Mouse (Mus musculus) thymus, postnatal 25 days (tissue): ENCODE data around the gene Parn.

Experiments
- DNase-seq: peaks from one replicate; pipeline ENCODE4 v3.0.0; 2022

Parn gene

GRCm38 (mm10) chr16:13621745-13622507 is 46.0 kb downstream of the Parn start:
- no peak for DNase-seq

- DNase-seq, result no peak
Measured at GRCm38 (mm10) chr16:13620194-13620593, 47.8 kb downstream of the Parn start.

DNA sequence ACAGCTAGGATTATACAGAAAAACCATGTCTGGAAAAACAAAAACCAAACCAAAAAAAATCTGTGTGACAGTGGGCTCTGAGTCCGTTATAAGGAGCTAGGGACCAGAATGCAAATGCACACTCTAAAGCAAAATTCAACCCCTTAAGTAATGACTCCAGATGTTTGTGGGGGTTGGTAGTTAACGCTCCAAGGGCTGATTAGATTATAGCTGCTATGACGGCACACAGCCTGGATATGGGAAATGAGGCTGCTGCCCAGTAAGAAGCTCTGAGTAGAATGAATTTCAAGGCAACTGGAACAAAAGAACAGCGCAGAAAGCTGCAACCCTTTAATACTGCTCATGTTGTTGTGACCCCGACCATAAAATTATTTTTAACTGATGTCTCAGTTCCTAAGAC is 52.7 kb downstream of the Parn start:
- no peak for DNase-seq

GRCm38 (mm10) chr16:13612571-13612970 is 55.4 kb downstream of the Parn start:
- no peak for DNase-seq

GRCm38 (mm10) chr16:13612058-13612457 is 55.9 kb downstream of the Parn start:
- DNase-seq, result no peak

DNA sequence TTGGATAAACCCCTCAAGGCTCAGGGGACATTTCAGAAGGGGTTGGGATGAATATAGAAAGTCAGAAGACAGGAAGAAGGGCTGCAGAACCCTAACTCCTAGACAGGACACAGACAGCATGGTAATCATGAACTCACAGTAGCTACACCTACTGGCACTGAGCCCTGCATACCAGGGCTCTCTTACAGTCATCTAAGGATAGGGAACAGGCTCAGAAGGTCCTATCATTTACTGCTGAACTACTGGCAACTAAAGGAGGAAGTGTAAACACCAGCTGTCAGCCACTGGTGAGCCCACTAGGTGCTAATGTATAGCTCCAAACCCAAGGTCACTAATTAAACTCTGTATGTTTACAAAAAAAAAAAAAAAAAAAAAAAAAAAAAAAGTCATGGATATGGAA is 56.6 kb downstream of the Parn start:
- DNase-seq, result no peak

- no peak for DNase-seq
Measured at GRCm38 (mm10) chr16:13610951-13611381, 57.0 kb downstream of the Parn start.

DNA sequence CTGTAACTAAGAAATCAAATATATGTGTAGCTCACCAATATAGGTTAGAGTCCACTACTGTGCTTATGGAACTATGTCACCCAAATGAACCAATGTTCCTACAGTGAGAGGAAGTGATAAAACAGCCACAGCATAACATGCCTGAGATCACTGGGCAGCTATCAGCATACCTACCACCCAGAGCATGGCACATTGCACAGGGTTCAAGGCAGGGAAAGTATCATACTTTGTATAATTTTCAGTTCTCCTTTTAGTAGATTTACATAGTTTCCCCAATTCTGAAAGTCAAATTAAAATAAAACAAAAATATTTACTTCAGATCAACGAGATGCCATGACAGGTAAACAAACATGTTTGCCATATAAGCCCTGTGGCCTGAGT is 59.3 kb downstream of the Parn start:
- no peak for DNase-seq

DNA sequence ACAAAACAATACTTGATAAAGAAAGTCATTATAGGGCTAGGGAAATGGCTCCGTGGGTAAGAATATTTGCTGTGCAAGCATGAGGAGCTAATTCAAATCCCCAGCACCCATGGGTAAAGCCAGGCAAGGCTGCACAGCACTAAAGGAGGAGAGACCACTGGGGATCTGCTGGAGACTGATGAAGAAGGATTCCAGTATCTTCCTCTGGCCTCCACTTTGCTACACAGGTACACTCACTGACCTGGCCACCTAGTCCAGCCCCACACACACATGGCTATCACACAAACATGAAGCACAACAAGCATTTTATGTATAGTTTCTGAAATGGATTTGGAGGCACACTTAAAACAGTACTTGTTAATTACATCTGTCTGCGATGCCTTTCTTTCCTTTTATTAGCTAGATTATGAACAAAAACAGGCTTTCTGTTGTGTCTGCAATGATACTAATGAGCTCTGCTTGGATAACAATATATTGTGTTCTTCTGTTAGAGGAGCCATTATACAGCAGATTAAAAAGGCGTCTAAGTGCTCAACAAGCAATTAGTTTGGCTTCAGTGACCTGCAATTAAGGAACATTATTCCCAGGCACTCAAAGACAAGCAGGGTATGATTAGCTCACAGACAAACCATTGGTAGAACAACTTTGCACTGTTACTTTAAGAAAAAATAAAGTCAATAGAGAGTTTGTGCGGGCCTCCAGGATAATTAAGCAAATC is 59.8 kb downstream of the Parn start:
- DNase-seq, result no peak

- DNase-seq, result no peak
Measured at GRCm38 (mm10) chr16:13602779-13603178, 65.2 kb downstream of the Parn start.

DNA sequence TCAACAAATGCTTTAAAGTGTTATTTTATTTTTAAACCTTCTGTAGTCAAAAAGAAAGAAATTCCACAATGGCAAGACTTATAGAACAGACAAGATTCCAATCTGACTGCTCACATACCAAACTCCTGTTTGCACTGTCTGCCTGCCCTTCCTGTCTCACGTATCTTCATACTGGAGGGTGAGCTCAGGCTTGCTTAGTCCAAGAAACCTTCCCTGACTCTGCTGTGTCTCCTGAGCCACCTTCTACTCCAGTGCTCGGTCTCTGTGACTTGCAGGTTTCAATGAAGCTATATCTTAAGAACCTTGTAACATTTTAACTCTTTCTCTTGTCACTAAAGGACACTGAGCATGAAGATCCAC is 78.9 kb downstream of the Parn start:
- DNase-seq, result no peak

DNA sequence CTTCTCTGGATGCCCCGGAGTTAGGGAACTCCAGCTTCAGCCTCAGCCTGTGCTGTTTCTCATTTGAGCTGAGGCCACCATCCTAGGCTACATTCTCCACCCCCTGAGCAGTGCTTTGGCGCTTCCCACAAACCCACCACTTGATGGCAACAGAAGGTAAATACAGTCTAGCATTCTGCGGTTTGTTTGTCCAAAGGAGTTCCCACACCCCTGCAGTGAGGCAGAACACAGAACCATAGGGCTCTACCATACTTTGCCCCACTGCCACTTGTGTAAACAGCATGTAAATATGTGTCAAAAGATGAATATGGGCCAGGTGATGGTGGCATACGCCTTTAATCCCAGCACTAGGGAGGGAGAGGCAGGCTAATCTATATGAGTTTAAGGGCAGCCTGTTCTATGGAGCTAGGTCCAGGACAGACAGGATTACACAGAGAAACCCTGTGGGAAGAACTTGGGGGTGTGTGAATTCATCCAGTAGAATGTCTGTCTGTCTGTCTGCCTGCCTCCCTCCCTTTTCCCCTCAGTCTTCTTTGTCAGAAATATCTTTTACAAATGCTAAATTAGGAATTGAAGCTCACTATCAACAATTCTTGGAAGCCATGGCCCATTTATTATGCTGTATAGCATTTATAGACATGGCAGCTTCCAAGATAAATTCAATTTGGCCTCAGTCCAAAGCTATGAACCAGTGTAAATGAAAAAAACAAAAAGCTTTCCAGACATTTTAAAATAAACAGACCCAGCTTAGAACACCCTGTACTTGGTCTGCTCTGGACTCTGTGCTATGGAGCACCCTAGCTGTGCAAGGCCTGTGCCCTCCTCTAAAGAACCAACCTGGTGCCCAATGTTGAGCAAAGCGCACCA is 79.6 kb downstream of the Parn start:
- DNase-seq, result no peak

- no peak for DNase-seq
Measured at GRCm38 (mm10) chr16:13585234-13585633, 82.7 kb downstream of the Parn start.

GRCm38 (mm10) chr16:13580784-13581183 is 87.2 kb downstream of the Parn start:
- no peak for DNase-seq

DNA sequence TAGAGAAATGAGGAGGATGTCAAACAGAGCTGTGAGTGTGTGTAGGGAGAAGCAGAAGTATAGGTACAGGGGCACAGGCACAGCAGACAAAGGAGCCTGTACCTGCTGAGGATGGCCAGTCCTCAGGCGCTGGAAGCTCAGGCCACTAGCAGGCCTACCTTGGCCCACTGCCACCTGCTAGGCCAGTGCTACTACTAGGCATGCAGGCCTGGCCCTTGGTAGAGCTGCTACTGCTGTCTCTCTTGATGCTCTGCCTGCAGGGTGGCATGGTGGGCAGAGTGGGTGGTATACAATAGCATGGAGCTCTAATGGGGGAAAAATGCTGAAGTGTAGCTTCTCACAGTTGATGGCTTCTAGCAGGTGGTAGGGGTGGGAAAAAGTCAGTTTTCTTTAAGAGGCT is 88.0 kb downstream of the Parn start:
- no peak for DNase-seq

- DNase-seq, result no peak
Measured at GRCm38 (mm10) chr16:13575306-13575705, 92.7 kb downstream of the Parn start.

- no peak for DNase-seq
Measured at GRCm38 (mm10) chr16:13568280-13568679, 99.7 kb downstream of the Parn start.

DNA sequence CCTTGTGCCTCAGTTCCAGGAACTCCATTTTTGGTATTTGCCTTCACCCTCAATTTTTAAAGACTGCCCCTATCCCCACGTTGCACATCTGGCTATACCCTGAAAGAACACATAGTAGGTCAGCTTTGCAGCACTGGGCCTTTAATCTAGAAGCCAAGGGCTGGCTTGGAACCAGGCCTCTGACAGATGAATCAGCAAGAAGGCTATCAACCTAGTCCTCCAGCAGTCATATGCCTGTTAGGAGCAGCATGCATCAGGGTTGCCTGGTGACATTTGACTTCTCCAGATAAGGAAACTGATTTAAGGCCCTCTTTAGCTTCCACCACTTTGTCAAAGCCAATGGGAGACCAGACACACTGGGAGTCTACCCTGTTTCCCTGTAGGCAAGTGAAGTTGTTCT is 100.4 kb downstream of the Parn start:
- no peak for DNase-seq

- DNase-seq, result no peak
Measured at GRCm38 (mm10) chr16:13566351-13566750, 101.6 kb downstream of the Parn start.

DNA sequence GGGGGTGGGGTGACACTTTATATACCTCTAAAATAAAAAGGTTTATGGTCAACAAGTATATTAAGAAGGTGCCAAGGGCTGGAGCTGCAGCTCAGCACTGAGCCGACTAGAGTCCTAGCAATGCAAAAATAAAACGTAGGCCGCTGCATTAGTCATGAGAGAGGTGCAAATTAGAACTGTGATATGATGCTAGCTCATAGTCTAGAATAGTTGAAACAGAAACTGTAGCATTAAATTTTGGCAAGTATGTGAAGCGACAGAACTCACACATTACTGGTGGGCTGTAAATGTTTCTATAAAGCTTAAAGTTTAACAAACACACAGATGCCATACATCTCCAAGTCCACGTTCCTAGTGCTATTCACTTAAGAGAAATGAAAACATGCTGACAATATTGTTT is 102.7 kb downstream of the Parn start:
- DNase-seq, result no peak

GRCm38 (mm10) chr16:13557784-13558183 is 110.2 kb downstream of the Parn start:
- no peak for DNase-seq

DNA sequence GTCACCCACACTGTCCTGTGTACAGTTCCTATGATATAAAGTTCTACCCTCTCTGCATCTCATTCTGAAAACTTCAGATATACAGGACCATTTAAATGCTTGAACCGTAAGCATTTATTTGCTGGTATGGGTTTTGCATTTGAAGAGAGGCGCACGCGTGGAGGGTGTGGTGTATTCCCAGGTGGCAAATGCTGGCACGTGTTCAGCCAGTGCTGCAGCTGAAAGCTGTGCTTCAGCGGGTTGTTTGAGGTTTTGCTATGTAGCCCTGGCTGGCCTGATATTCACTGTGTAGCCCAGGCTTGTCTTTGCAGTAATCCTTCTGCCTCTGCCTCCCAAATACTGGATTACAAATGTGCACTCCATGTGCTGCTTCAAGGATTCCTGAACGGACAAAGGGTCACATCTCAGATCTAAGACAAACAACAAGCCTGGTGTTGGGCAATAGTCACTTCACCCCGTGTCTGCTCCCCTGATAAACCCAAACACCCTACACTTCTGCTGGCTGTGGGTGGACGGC is 111.0 kb downstream of the Parn start:
- DNase-seq, result no peak

GRCm38 (mm10) chr16:13556446-13556845 is 111.5 kb downstream of the Parn start:
- no peak for DNase-seq
